Mouse (Mus musculus) retina, embryonic 14.5 days (tissue): ENCODE measurements around the gene Add3.

Experiments used
- DNase-seq: peaks from one replicate; pipeline ENCODE4 v3.0.0-alpha.2; 2015; ENCODE audit warnings: low spot score

Gene Add3

DNA sequence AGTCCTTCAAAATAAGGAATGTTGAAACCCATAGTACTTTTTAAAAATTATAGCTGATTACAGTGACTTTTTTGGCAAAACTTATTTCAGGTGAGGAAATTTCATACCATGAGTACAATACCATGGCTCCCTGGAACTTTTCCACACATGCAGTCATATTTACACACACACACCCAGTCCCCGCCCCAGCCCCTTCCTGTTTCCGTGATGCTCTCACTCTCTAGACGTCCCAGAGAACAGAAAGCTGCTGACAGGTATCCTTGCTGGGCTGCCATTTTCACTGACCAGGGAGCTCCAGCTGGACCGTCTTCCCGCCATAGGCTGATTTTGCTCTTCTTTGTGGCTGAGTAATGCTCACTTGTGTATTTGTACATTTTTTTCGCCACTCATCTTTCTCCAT is 101.6 kb downstream of the Add3 start:
- DNase-seq: no peak

DNA sequence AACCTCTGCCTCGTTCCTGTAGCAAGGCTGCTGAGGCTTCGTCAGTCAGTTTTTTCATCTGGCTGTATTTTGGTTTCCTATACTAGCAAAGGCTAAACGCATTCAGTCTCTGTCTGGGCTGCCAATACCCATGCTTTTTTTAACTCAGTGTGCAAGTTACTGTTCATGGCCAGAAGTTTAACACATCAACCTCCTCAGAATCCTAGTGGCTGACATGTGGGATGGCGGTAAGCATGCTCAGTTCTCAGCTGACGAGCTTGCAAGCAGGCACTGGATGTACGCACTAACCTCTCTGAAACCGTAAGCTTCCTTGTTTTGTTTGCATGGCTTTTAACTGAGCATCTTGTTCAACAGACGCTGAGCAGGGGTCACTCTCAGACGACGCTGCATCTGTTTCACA is 103.7 kb downstream of the Add3 start:
- no peak for DNase-seq

DNA sequence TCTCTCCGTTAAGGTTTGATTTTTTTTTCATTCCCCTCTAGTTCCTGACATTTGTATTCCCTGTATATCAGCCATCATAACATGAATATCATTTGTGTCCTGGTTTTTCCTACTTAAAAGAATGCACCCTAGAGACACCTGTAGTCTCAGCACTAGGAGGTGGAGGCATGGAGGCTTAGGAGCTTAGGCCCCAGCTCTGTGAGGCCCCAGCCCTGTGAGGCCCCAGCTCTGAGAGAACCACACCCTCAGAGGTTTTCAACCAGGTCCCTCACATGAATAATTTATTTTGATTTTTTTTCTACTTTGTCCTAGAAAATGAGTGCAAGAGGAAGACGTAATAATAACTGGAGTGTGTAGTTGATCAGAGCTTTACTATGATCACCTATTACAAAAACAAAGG is 107.3 kb downstream of the Add3 start:
- DNase-seq: no peak

DNA sequence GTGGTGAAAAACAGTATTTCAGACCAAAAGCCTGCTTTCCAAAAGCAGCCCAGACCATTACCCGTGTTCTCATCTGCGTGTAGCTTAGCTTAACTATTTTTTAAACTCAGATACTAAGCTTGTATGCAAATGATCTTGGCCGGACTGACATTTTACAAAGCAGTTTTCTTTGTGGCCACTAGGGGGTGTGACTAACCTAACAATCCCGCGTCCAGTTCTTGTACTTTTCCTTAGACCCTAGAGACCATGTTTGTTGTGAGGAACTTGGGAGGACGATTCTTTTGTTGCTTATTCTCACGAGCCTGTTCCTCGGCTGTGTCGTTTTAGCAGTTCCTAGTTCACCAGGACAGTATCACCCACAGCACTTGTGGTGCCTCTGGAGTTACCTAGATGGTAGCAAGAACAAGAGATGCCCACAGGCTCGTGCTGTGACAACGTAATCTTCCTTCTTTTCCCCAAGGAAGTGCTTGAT is 107.8 kb downstream of the Add3 start:
- peak; percentile 90 for DNase-seq

DNA sequence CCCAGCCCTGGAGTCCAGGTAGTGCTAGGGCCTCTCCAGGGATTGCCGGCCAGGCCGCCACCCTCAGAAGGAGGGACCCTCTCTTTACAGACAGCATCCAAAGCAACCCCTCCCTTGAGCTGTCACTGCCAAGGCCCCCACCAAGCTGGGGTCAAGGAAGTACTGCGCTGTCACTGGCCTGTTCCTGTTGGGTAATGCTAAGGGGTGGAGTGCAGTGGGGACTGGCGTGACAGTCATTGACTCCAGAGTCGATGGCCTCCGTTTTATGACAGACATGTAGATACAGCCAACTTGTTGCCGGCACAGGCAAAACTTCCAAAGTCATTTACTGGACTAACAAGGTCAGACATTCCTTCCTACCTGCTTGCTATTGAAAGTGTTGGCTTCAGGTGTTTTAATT is 110.8 kb downstream of the Add3 start:
- DNase-seq: no peak

DNA sequence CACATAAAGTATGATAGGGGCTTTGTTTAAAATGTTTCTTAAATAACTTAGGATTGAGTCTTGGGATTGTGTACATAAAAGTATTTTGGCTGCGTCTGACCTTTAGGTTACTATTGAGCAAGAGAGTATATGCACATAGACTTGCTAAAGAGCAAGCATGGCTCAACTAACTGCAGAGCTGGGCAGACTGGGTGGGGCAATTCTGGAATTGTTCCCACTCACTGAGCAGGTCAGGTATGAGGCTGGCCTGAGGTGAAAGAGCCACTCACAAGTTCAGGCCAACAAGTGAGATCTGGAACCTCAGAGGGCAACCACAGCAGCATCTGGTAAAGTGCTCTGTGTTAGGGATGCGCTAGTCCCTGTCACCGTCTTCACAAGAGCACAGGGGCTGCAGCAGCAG is 111.4 kb downstream of the Add3 start:
- no peak for DNase-seq

DNA sequence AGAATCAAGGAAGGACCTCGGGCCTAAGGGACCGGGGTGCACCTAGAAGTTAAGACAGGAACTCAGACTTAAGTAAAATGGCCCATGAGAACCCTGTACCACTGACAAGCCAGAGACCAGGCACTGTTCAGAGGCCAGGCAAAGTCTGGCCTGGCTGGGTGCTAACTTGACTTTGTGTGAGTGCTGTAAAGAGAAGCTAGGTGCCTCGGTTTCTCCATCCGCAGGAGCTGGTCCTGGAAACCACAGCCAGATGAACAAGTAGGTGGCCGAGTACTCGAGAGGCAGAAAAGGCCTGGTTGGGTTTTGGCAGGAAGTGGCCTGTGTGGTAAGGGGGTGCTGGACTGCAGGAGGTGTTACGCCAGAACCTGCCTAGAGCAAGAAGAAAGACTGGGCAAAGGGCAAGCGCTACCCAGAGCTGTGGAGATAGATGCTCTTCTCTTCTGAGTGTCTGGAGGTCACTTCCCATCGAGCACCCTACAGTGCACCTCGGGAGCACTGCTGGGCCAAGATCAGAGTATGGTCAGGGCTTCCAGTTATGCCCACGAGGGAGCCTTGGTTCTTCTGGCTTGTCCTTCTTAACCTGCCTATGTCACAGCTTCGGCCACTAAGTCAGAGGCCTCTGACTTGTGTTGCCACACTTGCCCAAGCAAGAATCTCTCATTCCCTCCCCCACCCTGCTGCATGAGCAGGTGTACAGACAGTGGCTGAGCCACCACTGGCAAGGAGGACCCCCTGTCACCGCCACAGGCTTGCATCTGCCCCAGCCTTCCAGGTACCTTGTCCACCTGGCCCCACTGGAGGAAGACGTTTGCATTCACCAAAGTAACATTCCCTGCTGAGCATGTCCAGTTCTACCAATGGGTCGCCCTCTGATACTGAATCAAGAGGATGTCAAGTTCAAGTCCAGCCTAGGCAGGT is 112.1 kb downstream of the Add3 start:
- DNase-seq: no peak

DNA sequence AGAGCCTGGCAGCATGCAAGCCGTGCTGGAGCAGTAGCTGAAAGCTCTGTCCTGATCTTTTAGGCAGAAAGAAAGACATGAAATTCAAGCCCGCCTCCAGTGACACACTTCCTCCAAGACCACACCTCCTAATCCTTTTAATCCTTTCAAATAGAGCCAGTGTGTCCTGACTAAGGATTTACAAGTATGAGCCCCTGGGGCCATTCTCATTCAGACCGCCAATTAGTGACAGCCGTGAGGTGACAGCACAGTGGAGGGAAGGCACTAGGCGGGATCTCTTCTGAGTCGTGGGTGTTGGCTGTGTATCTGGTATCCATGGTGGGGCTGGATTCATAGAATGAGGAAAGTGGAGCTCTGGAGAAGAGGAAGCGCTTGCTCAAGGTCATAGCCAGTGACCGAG is 116.1 kb downstream of the Add3 start:
- DNase-seq: no peak

DNA sequence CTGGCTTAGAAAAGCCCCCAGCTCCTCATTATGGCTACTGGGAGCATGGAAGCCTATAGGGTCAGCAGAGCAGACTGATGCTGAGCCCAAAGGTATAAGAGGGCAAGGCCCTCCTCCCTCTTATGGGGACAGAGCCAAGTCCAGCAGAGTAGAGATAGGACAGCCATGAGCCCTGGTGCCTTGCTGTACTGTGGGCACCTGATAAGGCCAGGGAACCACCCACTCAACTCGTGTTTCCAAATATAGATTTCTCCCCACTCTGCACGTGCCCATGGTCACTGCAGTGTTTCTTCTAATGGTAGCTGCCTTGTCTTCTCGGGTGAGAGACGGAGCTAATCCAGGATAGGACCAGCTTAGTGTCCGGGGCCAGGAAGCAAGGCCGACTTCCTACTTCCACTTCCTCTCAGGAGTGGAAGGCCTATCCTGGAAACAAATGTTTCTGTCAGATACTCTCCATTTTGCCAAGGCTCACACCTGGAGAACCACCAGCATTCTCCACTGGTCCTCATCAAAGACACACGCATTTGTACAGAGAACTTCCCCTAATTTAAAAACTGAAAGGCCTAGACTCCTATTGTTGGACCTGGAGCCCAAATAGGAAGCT is 116.8 kb downstream of the Add3 start:
- DNase-seq: no peak

DNA sequence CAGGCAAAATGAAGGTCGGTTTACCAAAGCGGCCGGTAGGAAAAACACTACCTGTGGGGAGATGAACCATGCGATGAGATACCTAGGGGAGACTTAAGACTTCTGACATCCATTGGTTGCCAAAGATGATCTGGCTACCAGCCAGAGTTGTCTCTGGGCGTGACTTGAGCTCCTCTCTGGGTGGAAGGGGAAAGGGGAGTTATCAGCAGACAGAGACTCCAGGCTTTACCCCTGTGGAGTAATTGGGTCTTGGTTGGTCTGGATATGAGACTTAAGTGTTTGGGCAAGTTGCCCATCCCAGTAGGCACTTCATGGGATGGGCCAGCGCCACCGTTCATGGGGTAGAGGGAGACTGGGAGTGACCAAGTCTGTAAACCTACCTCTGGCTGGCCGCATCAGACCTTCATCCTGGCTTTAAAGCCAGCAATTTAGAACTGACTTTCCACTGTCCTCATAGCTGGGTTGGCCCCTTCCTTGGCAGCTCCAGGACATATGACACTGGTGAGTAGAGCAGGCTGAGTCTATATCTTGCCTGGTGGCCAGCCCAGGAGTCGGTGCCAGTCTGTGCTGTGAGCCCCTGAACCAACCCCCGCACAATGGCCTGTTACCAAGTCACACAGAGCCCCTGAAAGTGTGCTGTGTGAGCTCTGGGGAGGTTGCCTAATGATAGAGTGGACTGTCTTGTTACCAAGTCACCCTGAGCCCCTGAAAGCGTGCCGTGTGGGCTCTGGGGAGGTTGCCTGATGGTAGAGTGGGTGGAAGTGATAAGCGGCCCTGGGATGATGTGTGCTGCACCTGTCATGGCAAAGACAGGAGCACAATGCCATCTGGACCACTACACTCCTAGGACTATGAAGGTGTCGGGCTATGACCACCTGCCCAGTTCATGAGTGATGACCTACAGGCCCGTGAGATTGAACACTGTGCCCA is 117.7 kb downstream of the Add3 start:
- DNase-seq: no peak

DNA sequence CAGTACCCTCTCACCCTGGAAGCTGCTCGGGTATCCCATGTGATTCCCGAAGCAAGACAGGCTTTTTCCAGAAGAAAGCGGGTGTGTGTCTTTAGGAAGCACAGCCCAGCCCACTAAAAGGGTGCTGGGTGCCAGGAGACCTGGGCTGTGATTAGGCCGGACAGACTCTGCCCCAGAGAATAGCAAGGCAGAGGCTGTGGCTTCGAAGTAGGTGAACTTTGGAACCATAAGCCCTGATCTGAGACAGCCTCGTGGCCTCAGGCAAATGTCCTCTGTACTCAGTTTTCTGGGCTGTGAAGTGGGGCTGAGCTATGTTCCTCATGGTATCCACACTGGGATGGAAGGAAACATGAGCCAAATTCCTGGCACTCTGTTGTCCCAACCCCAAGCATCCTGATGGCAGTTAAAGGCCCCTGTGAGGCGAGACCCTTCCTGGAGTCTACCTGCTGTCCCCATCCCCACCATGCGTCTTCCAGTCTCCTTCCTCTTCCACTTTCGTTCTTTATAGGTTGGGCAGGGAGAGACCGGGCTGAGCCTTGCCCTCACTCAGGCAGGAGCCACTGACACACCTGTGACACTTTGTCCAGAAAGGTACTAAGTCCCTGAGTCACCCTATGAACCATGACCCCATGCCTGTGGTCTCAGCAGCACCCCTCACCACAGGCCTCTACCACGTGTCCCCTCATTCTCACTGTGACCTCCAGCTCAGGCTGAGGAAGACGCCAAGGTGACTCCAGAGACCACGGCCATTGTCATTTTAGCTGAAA is 118.7 kb downstream of the Add3 start:
- DNase-seq: no peak

DNA sequence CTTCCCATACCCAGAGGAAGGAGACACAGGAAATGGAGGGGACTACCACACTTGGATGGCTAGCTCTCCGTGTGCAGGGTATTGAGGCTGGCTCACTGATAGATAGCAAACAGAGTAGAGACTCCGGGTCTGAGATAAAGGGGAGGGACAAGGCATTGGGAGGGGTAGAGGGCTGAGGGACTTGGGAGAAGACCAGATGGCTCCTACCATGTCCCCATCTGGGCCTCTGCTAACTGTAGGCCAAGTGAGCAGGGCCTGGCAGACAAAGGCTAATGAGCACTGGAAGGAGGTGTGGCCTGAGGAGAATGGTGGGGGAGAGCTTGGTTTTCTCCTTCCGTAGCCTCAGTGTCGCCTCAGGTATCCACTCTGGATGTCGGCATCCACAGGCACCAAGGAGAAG is 119.3 kb downstream of the Add3 start:
- DNase-seq: peak; percentile 64

DNA sequence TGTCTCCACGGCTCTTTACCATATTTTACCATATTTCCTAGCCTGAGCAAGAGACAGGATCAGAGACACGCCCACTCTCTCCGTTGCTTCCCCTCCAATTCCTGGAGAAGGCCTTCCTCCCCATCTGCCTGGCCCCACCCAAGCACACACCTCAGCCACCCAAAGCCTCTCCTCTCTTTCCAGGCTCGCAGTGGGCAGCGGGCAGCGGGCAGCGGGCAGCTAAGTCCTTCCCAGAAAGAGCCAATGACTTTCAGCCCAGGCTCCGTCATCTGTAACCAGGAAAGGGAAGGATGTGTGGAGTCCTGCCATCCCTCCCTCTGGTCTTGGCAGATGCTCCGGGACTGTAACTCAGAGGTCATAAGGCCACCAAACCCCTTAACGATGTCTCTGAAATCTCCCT is 120.0 kb downstream of the Add3 start:
- DNase-seq: no peak

DNA sequence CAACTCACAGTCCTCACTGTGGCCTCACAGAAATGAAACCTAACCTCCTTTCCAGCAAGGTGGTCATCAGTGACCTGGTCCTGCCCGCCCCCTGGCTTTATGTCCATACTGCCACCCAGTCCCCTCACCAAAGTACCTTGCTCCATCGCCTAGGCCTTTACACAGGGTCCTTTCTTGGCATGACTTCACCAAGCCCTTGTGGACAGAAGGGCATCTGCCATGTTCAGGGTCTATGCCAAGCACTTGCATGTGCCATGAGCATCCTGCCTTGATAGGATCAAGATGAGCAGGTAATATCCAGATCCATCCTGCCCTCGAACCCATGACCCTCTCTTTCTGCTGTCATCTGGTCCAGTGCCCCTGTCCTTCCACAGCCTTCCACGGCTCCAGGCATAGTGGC is 120.6 kb downstream of the Add3 start:
- DNase-seq: no peak

DNA sequence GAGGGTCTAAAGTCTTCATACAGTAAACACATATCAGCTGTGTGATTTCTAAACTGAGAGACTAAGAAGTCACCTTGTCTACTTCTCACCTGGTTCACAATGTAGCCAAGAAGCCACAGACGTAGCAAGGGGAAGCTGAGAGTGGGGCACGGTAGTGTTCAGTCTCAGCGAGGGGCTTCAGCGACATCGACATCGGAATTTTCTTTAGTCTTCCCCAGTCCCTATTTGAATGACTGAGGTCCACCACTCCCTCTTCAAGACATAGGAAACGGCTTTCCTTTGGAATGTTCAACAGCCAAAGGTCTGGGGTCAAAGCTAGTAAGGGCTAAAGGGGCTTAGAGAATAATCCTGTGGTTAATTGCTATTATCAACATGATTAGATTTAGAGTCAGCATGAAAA is 121.8 kb downstream of the Add3 start:
- DNase-seq: no peak

DNA sequence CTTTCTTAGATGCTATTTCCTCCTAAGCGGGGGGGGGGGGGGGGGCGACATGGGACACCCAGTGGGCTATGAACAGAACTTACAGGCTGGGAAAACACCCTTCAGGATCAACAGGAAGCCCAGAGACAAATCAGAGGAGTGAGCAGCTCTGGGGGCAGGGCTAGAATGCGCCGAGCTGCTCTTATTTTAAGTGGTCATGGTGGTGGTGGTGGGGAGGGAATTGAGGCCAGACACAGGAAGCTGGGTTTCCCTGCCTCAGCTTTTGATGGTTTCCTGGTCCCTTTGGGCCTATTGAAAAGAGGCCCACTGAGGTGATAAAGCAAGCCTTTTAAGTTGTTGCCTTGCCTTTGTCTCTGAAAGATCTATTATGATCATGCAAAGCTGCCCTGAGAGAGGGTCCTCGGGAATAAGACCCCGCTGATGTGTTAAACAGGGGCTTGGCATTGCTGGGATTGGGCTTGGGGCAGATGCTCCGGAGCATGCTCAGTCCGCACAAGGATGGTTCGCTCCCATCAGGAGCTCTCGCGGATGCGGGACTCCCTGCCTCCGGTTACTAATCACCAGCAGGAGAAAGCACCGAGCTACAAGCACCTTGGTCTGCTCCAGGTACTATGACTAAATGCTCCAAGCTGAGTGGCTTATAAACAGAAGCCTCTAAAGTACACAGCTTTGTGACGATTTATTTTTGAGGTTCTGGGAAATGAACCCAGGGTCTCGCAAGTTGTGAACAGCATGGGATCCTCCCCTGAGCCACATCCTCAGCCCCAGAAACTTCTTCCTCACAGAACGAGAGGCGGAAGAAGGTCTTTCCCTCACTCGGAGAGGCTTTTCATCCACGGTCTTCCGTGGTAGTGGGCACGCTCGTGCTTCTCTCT is 123.9 kb downstream of the Add3 start:
- DNase-seq: no peak

DNA sequence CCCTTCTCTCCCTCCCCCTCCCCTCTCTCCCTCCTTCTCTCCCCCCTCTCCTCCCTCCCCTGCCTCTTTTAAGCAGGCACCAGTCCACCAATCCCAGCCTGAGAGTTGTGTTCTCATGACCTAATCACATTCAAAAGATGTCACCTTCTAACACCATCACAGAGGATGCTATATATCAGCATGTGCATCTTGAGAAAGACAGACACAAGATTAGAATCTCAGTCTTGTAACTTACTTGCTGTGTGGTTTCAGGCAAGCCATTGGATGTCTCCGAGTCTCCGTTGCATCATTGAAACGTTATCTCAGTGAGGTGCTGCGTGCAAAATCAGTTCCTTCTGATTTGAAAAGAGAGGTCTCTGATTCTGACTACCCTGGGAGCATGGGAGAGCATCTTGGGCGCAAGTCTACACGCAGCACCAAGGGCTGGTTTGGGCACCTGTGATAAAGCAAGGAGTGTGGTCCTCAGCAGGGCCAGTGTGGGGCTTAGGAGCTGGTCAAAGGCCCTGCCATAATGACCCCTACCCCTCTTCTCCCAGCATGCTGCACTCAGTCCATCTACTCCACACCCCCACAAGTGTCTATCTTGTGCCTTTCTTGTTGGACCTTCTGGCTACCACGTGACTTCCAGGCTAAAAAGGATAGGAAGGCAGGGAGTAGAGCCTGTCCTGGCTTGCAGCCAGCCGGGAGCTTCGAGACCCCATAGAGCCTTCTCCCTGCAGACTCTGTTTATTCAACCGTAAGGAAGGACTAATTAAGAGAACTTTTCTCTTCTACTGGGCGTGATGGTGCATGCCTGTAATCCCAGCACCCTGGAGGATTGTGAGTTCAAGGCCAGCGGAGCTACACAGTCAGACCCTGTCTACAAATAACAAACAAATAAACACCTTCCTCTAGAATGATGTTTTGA is 124.8 kb downstream of the Add3 start:
- DNase-seq: peak; percentile 32

DNA sequence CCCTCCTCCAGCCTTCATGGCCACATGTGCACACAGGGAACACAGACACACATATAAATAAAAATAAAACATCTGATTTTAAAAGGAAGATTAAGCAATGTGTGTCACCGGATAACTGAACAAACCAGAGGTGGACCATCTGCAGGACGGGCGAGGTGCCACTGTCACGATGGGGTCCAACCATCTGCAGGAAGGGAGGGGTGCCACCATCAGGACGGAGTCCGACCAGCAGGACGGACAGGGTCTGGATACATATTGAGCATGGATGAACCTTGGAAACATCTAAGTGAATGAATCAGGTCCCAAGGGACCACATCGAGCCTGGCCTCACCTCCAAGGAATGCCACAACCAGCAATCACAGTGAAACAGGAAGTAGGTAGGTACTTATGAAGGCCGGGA is 127.1 kb downstream of the Add3 start:
- DNase-seq: no peak

DNA sequence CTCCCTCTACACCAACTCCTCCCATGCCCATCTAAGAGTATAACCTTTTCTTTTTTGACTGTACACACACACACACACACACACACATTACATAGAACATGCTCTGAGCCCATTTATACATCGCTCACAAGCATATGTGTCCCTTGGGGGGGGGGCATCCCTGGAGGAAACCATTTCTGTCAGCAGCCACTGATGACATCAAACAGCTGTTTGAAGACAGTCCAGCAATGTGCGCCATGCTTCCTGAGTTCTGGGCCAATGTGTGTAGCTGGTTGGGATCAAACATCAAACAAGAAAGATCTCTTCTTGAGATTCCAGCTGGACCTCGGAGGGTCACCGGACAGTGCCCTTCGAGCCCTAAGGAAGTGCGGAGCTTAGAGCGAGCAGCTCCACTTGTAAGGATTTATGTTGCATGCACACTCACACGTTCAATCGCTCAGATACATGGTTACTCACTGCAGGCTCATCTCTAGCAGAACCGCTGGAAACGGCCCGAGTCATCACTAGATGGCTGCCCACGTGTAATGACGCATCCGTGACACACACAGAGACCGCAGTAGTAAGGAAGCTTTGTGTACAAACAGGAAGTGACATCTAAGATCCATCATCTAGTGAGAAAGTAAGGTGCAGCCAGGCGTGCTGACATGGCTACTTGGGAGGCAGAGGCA is 132.9 kb downstream of the Add3 start:
- no peak for DNase-seq
